Mouse (Mus musculus): ENCODE results near the gene Kcnj4. TPM values are rescaled to one million over a fixed set of nuclear protein-coding genes. Genes with fewer than 3 reads are reported as not detected.

Gene Kcnj4
- polyA plus RNA-seq (2015; fragmentation: Nextera tagmentation; extraction: Ambion mirVana), result 0.09 TPM in 1 of 2 replicates, not detected in the other

DNA sequence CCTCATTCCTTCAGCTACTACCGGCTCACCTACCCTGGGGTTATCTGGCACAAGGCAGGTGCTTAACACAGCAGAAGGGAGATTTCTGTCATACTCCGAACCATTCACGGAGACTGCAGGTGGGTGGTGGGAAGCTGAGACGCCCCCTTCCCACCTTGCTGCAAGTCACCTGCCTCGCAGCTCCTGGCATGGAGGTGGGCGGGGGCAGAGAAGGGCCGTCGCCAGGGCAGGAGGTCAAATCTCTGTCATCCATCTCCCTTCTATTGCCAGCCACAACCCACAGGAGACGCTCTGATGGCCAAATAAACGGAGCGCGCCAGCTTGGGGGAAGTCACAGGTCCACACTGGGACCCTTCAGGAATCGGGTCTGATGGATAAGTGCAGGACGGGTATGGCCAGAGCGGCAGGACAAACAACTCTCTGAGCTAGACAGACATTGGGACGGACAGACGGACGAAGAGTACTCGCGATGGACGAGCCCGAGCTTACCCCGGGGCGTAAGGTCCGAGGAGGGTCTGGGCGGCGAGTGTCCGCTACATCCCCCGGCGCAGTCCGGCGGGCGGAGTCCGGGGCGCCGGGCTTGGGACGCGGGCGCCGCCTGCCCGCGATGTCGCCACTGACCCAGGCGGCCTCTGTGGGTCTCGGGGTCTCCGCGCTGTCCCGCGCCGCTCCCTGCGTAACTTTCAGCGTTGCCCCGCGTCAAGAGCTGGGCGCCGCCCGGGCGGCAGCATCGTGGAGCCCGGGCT is at the start of gene Kcnj4:
Gene Kcnj4, minus strand, starts transcription at position 535 of the 746 bp plus-strand sequence.
- Histone ChIP-seq H3K27me3 (peaks cover 97% of the 10 kb centered on the region), H3K4me2 (peak within 1 kb of the TSS; percentile 97), H3K9me3 (no peaks in the 10 kb centered on the region), H3K9ac (peak within 1 kb of the TSS; percentile 56), H3K36me3 (no peaks in the 10 kb centered on the region), H3K4me1 (peaks cover 16% of the 10 kb centered on the region), H3K27ac (no peak within 1 kb of the TSS), H3K4me3 (peak within 1 kb of the TSS; percentile 61)
- ATAC-seq (ENCODE audit: borderline replicate concordance, extremely low read depth, low FRiP score, low TSS enrichment), result no peak
- 1% methylated on average over 60 of the region's 60 CpGs for WGBS

DNA sequence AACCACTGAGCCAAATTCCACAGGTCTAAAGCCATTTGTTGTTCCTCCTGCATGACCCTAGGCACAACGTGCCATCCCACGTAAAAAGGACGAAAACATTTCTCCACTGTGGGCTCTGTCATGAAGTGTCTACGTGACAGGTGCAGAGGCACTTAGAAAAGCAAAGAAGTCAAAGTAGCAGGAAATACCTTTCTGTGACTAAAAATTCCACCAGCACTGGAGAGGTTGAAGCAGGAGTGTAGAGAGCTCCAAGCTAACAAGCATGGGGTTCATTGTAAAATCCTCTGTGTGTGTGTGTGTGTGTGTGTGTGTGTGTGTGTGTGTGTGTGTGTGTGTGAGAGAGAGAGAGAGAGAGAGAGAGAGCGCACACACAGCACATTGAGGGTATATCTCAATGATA is 47.5 kb upstream of the Kcnj4 start:
- 52% methylated on average over 5 of the region's 5 CpGs for WGBS
- Histone ChIP-seq H3K27ac (peak overlapping the region; percentile 61), H3K4me2 (no peak overlapping the region), H3K27me3 (peaks cover 3% of the 10 kb centered on the region; the same call in 1 of the 2 replicates), H3K4me1 (no peaks in the 10 kb centered on the region), H3K9me3 (no peaks in the 10 kb centered on the region), H3K9ac (no peak overlapping the region), H3K4me3 (no peak overlapping the region), H3K36me3 (no peaks in the 10 kb centered on the region)
- peak; percentile 42; the same call in 1 of the 2 replicates for ATAC-seq (ENCODE audit: borderline replicate concordance, extremely low read depth, low FRiP score, low TSS enrichment)

DNA sequence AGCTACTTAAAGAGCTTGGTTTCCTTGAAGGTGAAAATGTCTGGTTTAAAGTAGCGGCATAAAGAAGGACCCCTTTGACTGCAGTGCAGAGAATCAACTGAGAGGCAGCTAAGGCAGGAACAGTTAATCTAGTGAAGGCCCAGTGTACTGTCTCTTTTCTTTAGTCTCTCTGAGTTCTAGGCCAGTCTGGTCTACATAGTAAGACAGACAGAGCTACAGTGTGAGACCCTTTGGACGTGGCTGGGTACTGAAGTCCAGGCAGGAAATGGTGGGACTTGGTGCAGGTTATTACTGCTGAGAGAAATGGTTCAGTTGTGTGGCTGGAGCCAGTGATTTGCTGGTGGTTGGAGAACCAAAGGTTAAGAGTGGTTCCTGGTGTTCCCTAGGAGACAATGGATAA is 43.2 kb upstream of the Kcnj4 start:
- no peak overlapping the region for H3K4me2 ChIP-seq
- no peak overlapping the region for H3K27ac ChIP-seq
- H3K4me3 ChIP-seq, result no peak overlapping the region
- peaks cover 3% of the 10 kb centered on the region; the same call in 1 of the 2 replicates for H3K27me3 ChIP-seq
- peaks cover 21% of the 10 kb centered on the region for H3K4me1 ChIP-seq
- WGBS, result 95% methylated on average over 2 of the region's 2 CpGs
- no peaks in the 10 kb centered on the region for H3K9me3 ChIP-seq
- peaks cover 12% of the 10 kb centered on the region for H3K36me3 ChIP-seq
- H3K9ac ChIP-seq, result no peak overlapping the region
- ATAC-seq (ENCODE audit: borderline replicate concordance, extremely low read depth, low FRiP score, low TSS enrichment), result no peak

DNA sequence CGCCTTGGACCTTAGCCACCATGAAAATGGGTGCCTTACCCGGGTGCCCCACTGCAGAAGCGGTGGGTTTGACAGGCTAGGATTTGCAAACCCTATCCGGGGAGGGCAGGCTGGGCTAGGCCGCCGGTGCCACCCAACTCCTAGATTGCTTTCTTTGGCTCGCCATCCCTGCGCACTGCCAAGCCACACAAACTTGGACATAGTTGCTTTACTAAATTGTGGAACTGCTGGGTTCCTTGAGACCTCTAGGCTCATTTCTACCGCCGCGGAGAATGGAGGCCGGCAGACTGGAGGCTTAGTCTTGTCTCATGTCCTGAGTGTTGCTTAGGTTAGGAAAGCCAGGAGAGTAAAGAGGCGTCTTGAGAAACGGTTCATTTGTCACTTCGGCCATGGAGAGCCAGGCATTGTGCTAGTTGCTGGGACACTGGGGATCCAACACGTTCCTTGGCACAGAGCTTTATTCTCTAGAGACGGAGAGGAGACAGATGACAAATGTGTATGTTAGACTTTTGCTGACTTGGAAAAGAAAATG is 42.3 kb upstream of the Kcnj4 start:
- Histone ChIP-seq H3K9ac (0 out of 2 replicates have a peak overlapping the region, but pooled peaks have one; percentile 61), H3K9me3 (no peaks in the 10 kb centered on the region), H3K4me2 (peak overlapping the region; percentile 78), H3K4me3 (peak overlapping the region; percentile 90), H3K4me1 (peaks cover 21% of the 10 kb centered on the region), H3K27me3 (peaks cover 3% of the 10 kb centered on the region; the same call in 1 of the 2 replicates), H3K27ac (peak overlapping the region; percentile 97), H3K36me3 (peaks cover 21% of the 10 kb centered on the region)
- ATAC-seq (ENCODE audit: borderline replicate concordance, extremely low read depth, low FRiP score, low TSS enrichment), result no peak
- WGBS, result 76% methylated on average over 17 of the region's 17 CpGs

DNA sequence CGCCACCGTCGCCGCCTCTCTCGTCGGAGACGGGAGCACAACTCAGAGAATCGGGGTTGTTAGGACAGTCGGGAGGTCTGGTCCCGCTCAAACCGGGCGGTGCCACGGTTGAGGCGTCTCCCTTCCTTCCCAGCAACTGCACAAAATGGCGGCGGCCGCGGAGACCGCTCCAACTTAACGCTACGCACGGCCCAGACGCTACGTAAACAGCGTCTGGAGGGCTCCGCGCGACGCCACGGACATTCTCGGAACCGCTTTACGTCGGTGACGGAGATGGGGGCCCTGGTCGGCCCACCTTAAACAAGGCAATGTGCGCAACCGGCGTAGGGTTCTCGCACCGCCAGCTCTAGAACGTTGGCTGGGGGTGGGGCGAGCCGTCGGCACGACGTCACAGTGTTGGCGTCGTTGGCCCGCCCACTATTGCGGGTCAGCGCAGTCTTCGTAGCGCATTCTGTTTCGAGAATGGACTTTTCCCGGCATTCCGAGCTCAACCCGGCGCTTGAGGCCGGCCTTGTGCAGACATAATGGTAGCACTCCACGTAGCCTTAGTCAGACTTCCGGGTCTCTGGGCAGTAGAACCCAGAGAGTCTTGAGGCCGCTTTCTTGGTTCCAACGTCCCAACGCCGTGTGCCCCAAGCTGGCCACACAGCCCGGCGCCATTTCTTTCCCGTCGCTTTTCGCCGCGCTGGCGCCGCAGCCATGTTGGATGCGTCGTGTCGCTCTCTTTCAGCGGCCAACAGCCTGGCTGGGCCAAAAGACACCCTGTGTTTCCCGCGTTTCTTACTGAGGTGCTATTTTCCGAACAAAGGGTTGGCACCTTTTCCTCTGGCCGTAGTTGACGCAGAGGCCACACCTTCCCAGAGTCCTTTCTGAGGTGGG is 41.6 kb upstream of the Kcnj4 start, which contains the start of gene Ddx17:
Gene Ddx17, minus strand, starts transcription at position 332 of the 879 bp plus-strand sequence.
- Histone ChIP-seq H3K27me3 (peaks cover 3% of the 10 kb centered on the region; the same call in 1 of the 2 replicates), H3K4me3 (peak within 1 kb of the TSS; percentile 90), H3K27ac (peak within 1 kb of the TSS; percentile 97), H3K36me3 (peaks cover 28% of the 10 kb centered on the region), H3K9me3 (no peaks in the 10 kb centered on the region), H3K4me1 (peaks cover 21% of the 10 kb centered on the region), H3K4me2 (peak within 1 kb of the TSS; percentile 78), H3K9ac (peak within 1 kb of the TSS; percentile 98)
- ATAC-seq (ENCODE audit: borderline replicate concordance, extremely low read depth, low FRiP score, low TSS enrichment), result peak; percentile 97
- 2% methylated on average over 84 of the region's 84 CpGs for WGBS

DNA sequence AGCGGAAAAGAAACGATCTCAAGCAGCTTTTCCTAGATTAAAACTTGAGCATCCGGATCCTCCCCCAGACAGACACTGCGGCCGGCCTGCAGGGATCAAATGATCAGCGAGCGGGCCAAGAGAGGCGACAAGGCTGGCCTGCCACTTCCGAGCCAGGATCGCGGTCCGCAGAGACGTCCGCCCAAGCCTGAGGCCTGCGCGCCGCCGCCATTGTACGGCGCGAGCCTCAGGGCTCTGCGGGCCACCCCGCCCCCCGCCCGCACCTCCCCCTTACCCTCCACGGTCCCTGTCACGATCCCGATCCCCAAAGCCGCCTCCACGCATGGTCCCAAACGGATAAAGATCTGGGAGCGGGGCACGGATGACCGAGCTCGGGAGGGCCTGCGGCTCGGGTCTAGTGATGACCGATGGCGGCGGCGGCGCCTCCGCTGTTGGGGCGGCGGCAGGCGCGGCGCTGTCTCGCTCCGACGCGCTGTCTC is 40.9 kb upstream of the Kcnj4 start:
- under 1% methylated on average over 52 of the region's 52 CpGs for WGBS
- H3K27ac ChIP-seq, result peak overlapping the region; percentile 97

DNA sequence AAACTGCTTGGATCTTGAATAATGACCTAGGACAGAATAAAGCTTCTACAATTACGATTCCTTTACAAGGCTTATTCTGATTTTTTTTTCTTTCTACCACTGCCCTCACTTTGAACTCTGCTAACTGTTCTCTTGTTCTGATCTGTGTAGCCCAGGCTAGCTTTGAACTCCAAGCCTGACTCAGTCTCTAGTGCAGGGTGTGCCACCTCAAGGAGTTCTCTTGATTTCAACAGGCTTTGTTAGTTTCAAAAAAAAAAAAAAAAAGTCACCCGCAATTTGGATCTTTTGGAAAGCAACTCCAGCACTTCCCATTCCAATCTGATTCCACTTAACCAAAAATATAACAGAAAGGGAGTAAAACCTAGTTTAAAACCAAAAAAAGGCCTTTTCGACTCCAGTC is 40.5 kb upstream of the Kcnj4 start:
- 0% methylated on average over 3 of the region's 3 CpGs for WGBS
- Histone ChIP-seq H3K9me3 (no peaks in the 10 kb centered on the region), H3K4me2 (peak overlapping the region; percentile 78), H3K4me1 (peaks cover 21% of the 10 kb centered on the region), H3K27me3 (peaks cover 3% of the 10 kb centered on the region; the same call in 1 of the 2 replicates), H3K27ac (peak overlapping the region; percentile 97), H3K36me3 (peaks cover 38% of the 10 kb centered on the region), H3K4me3 (peak overlapping the region; percentile 90), H3K9ac (peak overlapping the region; percentile 98)
- ATAC-seq (ENCODE audit: borderline replicate concordance, extremely low read depth, low FRiP score, low TSS enrichment), result no peak

More for the DNA sequence above, 40.9 kb upstream of the Kcnj4 start:
- no peaks in the 10 kb centered on the region for H3K9me3 ChIP-seq
- H3K4me1 ChIP-seq, result peaks cover 21% of the 10 kb centered on the region
- H3K36me3 ChIP-seq, result peaks cover 33% of the 10 kb centered on the region
- peak overlapping the region; percentile 90 for H3K4me3 ChIP-seq
- peak overlapping the region; percentile 78 for H3K4me2 ChIP-seq
- peak overlapping the region; percentile 98 for H3K9ac ChIP-seq
- H3K27me3 ChIP-seq, result peaks cover 3% of the 10 kb centered on the region; the same call in 1 of the 2 replicates
- peak; percentile 80 for ATAC-seq (ENCODE audit: borderline replicate concordance, extremely low read depth, low FRiP score, low TSS enrichment)

DNA sequence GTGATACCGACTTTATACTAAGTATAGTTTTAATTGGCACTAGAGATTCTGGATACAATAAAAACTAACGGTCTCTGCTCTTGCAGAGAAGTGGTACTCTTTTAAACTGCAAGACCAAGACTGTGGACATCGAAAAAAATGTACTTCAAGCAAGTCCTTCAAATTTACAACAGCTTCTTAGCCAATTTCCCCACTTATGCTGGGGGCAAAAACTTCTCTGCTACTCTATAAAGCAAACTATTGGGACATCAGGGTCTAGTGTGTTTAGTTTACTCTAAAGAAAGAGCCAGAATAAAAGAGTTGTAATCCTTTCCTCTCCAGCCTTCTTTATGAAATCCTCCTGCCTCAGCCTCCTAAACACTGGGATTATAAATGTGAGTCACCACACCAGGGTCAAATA is 38.9 kb upstream of the Kcnj4 start:
- H3K27ac ChIP-seq, result no peak overlapping the region
- H3K9ac ChIP-seq, result no peak overlapping the region
- no peaks in the 10 kb centered on the region for H3K27me3 ChIP-seq
- no peak for ATAC-seq (ENCODE audit: borderline replicate concordance, extremely low read depth, low FRiP score, low TSS enrichment)
- H3K4me1 ChIP-seq, result peaks cover 25% of the 10 kb centered on the region
- peaks cover 53% of the 10 kb centered on the region for H3K36me3 ChIP-seq
- H3K4me3 ChIP-seq, result peak overlapping the region; percentile 90; the same call in 1 of the 2 replicates
- 76% methylated on average over 3 of the region's 3 CpGs for WGBS
- peak overlapping the region; percentile 78 for H3K4me2 ChIP-seq
- no peaks in the 10 kb centered on the region for H3K9me3 ChIP-seq

DNA sequence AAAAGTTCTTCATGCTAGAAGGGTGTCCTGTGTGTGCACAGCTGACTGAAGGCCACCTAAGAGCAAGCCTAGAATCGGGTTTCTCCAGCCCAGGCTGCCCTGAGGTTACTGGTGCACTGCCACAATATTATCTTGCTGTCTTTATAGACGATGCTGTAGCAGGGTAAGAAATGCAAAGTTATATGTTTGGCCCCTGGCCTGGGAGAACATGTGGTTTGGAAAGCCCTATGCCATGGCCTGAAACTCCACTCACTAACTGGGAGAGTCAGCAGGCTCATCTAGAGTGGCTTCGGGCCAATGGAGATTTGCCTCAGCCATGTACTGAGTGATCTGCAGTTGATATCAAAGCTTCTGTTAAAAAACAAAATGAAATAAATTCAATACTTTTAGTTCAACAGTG is 28.8 kb upstream of the Kcnj4 start:
- no peaks in the 10 kb centered on the region for H3K4me1 ChIP-seq
- no peaks in the 10 kb centered on the region for H3K9me3 ChIP-seq
- no peak overlapping the region for H3K9ac ChIP-seq
- no peak overlapping the region for H3K4me2 ChIP-seq
- peaks cover 97% of the 10 kb centered on the region for H3K36me3 ChIP-seq
- H3K27me3 ChIP-seq, result no peaks in the 10 kb centered on the region
- ATAC-seq (ENCODE audit: borderline replicate concordance, extremely low read depth, low FRiP score, low TSS enrichment), result no peak
- WGBS, result 76% methylated on average over 3 of the region's 3 CpGs
- no peak overlapping the region for H3K4me3 ChIP-seq
- no peak overlapping the region for H3K27ac ChIP-seq

DNA sequence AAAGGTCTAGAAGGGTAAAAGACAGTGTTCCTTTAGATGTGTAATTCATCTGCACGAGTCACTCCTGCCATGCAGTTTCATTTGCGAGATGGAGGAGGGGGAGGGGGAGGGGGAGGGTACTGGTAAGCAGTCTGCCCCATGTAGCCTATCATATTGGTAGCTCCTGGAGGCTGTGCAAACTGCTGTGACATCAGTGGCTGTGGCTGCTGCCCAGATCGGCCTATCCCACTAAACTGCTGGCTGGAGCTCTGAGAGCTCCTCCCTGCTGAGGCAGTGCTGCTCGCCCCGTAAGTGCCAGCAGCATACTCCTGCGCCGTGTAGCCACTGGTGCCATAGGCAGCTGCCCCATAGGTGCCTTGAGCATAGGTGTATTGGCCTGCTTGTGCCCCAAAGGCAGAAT is 24.9 kb upstream of the Kcnj4 start:
- Histone ChIP-seq H3K27me3 (no peaks in the 10 kb centered on the region), H3K36me3 (peaks cover 88% of the 10 kb centered on the region), H3K9me3 (no peaks in the 10 kb centered on the region), H3K27ac (no peak overlapping the region), H3K4me1 (no peaks in the 10 kb centered on the region), H3K4me3 (no peak overlapping the region), H3K4me2 (no peak overlapping the region), H3K9ac (no peak overlapping the region)
- WGBS, result 72% methylated on average over 7 of the region's 7 CpGs
- no peak for ATAC-seq (ENCODE audit: borderline replicate concordance, extremely low read depth, low FRiP score, low TSS enrichment)

DNA sequence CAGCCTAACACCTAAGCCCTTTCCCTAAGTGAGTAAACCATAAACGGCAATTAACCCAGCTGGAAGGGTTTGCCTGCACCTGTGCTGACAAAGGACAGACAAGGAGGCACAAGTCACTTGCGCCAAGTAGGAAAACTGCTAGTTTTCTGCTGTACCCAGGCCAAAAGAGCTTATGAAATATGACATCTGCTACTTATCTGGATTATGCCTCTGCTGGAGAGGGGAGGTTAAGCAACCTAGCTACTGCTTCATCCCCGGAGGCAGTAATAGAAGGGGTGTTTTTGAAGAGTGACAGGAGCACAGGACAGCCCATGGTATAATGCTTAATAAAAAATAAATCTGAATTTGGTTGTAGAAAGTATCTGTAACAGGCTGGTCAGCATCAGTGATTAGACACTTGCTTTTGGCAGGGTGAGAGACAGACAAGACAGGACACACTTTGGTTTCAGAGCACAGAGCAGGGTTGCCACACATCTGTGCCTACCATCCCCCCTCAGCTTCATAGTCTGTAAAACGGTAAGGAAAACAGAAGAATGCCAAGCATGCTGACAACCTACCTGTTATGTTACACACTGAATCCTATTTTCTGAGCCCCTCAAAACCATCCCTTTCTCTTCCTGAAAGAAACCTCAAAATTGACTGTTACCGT is 23.1 kb upstream of the Kcnj4 start:
- 53% methylated on average over 5 of the region's 5 CpGs for WGBS
- Histone ChIP-seq H3K27ac (no peak overlapping the region), H3K4me1 (no peaks in the 10 kb centered on the region), H3K36me3 (peaks cover 78% of the 10 kb centered on the region), H3K4me2 (no peak overlapping the region), H3K9ac (no peak overlapping the region), H3K4me3 (no peak overlapping the region), H3K9me3 (no peaks in the 10 kb centered on the region), H3K27me3 (no peaks in the 10 kb centered on the region)
- no peak for ATAC-seq (ENCODE audit: borderline replicate concordance, extremely low read depth, low FRiP score, low TSS enrichment)
